Mouse (Mus musculus) G1E (cell line): Measurements from ENCODE around the gene Smim24.

ENCODE experiments used
- CTCF ChIP-seq: IDR thresholded peaks from 2 replicates; pipeline ENCODE4 v1.5.1; 2012; ENCODE audit warnings: low read depth, low read length, inconsistent platforms, mixed read lengths
- GATA1 ChIP-seq: IDR thresholded peaks from 2 replicates; pipeline ENCODE4 v1.6.1; 2012; ENCODE audit warnings: borderline replicate concordance, low read length, inconsistent platforms, mixed read lengths
- TAL1 ChIP-seq: conservative IDR thresholded peaks from 2 replicates; pipeline ENCODE4 v1.6.1; 2012; ENCODE audit warnings: low read depth, low read length, inconsistent platforms, mixed read lengths

DNA sequence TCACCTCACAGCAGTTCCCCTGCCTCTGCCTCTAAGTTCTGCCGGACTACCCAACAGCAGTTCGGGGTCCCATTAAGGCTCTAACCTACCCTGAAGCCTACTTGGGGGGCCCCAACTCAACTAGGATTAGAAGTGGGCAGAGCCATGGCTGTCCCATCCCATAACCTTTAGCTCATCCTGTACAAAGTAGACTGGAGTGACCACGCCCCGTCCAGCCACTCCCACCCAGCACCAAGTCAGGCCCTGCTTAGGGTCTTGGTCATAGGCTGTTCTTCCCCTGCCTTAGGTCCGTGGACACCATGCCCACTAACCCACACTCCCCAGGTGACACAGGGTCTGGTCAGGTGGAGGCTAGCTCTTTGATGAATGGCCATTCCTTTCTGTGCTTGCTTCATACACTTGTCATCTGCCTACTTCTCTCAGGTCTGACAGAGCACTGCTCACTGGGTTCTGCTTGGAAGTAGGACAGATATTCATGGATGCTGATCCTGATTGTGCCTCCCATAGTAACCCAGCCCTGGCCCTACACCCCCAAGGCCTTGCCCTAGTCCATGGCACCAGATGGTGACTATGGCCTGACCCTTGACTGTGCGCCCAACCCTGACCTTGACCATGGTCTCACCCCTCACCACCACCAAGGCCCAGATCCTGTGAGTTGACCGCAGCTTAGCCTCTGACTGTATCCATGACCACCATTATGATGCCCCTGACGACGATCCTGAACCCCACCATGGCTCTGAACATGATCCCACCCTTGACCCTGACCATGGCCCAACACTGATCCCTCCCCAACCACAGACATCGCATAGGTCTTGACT is 26.5 kb downstream of the Smim24 start:
- TF ChIP-seq CTCF: no peak
- no peak for TF ChIP-seq GATA1
- TF ChIP-seq TAL1: no peak
